Mouse (Mus musculus) frontal cortex, postnatal 36 days (tissue): ENCODE results near the gene Hpcal1.

ENCODE experiments used
- DNase-seq, 2 experiments: peaks; one replicate each; pipeline ENCODE4 v3.0.0; 2022; ENCODE audit warnings: low spot score in 2 of 2

Gene Hpcal1

GRCm38 (mm10) chr12:17686116-17686515 is 4.5 kb upstream of the Hpcal1 start:
- no peak for DNase-seq

DNA sequence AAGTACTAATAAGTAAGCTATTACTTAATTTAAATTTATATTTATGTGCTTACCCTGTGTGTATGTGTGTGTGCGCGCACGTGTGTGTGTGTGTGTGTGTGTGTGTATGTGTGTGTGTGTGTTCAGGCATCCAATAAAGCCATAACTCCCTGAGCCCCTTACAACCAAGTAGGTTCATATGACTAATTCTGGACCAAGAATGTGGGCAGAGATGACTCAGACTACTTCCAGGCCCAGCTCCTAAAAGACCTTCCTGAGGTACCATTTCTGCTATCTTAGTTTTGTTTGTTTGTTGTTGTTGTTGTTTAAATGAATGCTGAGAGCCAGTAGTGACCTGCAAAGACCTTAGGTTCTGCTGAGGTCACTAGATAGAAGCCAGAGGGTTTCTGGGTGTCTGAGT is 1.7 kb upstream of the Hpcal1 start:
- DNase-seq, result no peak

- DNase-seq, result no peak
Observed at GRCm38 (mm10) chr12:17689931-17690563, 609 bp upstream of the Hpcal1 start.

DNA sequence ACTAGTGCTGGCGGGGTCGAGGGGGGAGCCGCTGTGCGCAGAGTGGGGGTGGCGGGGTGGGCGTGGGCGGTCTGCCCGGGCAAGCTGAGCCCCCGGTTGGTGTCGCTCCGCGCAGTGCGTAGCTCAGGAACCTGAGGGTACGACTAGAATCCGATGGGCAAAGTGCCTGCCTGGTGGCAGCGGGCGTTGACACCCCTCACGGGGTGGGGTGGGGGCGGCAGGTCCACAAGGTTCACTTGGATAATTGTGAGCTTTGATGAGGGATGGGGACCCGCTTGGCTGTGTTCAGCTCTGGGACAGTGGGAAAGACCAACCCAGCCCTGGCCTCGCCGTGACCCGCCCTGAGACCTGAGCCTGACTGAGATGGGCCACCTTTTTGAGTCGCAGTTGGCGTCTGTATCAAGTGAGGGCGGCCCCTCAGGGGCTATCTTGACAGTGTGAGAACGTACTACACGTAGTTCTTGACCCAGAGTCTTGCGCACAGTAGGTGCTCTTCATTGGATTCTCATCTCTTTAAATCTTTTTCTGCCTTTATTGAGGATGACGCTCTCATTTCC is 742 bp downstream of the Hpcal1 start:
- DNase-seq, result no peak

GRCm38 (mm10) chr12:17691891-17692321 is 1.2 kb downstream of the Hpcal1 start:
- DNase-seq, result peak in 1 of 2 experiments; percentile 11

DNA sequence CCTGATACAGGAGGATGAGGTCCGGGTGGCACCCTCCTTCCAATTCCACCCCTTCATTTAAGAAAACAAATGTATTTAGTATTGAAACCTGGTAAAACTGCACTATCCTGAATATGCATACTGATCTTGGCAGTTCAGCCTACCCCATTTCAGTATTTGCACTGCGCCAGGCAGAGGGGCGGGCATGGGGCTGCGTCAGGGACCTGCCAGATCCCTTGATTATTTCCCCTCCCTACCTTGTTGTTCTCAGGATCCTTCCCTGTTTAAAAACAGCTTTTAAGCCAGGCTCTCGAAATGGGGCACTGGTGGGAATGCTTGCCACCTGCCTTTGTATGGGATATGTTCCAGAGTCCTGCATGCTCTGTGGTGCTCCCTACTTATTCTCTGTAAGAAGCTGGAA is 1.7 kb downstream of the Hpcal1 start:
- no peak for DNase-seq

- no peak for DNase-seq
Observed at GRCm38 (mm10) chr12:17692953-17693352, 2.3 kb downstream of the Hpcal1 start.

DNA sequence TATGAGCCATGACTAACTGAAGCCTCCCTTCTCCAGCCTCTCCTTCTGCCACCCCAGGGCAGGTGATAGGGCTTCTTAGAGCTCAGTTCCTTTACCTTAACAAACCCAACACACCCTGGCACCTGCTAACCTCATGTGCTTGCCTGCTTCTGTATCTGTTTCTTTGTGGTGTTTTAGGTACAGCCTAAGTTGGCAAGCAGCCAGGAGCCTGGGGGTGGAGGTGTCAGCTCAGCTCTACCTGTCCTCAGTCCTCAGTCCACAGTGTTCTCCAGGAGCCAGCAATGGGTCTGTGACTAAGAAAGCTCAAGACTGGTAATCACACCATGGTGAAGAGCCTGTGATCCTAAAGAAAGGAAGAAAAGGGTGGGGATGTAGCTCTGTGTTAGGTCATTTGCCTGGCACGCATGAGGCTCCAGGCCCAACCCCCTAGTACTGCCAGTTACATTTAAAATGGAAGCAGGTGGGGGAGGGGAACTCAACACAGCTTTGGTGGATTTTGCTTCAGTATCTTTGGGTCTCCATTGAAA is 4.0 kb downstream of the Hpcal1 start:
- DNase-seq, result no peak

DNA sequence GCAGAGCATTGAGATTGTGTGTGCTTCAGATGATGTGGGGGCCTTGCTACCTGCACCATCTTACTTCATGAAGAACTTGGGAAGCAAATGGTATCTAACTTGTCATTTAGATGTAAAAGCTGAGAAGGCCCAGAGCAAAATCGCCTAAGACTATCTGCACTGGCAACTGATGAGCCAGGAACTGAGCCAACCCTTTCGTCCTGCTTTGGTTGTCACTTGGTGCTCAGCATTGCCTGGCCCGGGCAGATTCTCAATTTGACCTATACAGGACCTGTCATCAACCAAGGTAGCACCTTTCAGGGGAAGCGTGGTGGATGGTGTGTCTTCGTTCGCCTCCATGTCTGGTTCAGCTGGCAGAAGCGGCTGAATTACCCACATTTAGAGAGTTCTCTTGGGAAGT is 5.7 kb downstream of the Hpcal1 start:
- DNase-seq, result no peak

DNA sequence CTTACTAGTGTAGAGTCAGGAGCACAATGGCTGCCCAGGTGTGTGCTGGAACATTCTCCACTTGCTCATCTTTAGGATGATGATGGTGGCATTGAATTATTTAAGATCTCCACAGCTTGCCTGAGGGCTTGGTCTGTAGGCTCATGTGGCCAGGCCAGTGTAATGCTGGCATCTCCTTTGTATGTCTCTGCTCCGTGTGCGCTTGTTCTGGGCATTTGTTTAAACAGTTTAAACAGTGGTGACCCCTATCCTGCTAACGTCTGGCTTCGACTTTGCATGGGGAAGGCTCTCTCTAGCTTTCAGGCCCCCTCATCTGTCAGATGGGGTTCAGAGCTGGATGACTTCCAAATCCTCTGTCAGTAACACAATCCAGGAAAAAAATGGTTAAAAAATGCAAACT is 8.3 kb downstream of the Hpcal1 start:
- no peak for DNase-seq

DNA sequence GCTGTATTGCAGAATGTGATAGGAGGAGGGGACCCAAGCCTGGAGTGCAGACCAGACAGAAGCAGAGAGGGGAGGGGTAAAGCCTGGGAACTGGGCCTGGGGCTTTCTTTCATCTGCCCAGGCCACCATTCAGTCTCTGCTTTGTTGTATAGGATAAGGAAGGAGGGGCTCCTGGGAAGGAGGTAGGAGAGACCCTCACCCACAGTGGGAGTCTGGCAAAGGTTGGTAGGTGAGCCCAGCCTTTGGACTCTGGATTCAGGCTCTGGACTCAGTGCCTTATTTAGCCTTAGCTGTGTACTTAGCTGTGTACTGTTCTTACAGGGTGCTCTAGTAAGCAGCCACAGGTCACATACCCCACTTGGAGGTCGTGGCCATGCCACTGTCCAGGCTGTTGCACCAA is 8.8 kb downstream of the Hpcal1 start:
- DNase-seq, result no peak

DNA sequence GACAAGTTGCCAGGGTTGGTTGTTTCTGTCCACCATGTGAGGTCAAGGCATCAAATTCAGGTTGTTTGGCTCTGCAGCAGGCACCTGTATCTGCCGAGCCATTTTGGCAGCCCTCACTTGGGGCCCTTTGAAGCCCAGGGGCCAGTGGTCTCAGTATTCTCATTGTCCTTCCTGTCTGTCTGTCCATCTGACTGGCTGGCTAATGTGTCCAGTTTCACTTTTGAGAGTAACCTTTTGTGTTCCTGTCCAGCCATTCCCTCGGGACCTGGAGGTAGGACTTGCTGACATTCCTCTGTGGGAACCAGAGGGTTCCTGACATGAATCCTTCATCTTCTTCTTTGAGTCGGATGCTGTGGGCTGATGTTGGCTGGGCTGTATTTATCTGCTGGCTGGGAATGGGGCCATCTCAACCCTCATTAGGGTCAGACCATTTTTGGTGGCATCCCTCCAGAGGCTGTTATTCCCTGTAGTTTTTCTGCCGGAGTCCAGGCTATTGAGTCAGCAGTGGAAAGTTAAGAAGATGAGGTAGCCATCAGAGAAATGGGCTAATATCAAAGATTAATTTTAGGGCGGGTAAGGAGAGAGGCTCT is 10.6 kb downstream of the Hpcal1 start:
- no peak for DNase-seq

DNA sequence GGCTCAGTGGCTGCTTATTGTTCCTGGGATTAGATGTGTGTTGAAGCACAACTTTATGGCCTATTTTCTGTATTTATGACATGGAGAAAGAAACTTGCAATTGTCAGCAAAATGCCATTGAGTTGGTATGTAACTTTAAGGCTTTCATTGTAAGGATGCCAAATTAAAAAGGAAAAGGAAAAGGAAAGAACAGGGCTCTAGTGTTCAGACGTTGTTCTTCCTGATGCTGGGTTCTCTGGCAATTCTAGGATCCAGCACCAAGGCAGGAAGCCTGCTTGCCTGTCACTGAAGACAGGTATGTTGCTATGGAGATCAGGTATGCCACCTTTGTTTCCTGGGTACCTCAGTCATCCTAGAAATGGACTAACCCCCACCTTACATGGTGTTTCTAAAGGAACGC is 11.1 kb downstream of the Hpcal1 start:
- DNase-seq, result no peak

GRCm38 (mm10) chr12:17702257-17702943 is 11.7 kb downstream of the Hpcal1 start:
- DNase-seq, result no peak

DNA sequence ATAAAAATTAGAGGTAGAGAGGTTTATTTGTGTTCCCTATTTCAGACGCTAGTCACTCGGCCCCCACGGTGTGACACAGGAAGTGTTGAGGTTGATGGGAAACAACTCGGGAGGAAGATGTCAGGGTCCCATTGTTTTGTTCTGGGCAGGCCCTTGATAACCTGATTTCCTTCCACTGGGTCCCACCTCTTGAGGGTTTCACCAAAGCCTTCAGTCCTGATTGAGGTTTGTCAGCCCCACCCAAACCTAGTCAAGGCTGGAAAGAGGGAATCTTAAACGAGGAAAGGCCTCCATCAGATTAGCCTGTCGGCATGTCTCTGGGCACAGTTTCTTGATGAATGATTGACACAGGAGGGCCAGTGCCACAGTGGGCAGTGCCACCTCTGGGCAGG is 12.3 kb downstream of the Hpcal1 start:
- no peak for DNase-seq

GRCm38 (mm10) chr12:17703866-17704265 is 13.2 kb downstream of the Hpcal1 start:
- DNase-seq, result no peak

DNA sequence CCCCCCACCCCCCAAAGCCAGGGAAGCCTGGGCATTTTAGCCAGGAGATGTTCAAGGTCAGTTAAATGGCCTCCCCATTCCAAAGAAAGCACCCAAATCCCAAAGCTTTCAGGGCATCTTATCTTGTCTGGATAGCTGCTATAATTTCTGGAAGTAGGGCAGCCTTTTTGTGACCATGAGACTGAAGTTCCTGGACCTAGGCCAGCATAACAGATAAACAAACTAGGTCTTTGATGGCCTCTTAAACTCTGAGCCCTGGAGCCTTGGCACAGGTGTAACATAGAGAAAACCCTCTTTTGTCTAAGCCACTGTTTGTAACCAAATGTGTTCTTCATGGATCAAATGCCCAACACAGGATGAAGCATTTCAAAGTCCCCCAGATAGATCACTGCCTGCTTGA is 16.8 kb downstream of the Hpcal1 start:
- DNase-seq, result no peak

DNA sequence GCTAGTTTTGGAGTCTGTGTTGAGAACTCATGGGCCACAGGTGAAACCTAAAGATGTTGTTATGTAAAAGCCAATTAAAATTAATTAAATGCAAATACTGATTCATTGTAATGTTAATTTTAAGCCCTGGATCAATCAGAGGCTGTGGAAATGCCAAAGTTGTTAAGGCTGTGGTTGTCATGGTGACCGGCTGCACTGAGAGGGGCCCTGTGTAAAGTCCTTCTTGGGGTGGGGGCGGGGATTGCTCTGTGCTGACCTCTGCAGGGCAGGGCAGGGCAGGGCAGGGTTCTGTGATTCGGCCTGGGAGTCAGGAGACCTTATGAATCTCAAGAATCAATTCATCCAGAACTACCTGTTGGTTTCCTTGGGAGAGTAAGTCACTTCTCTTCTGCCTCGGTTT is 18.8 kb downstream of the Hpcal1 start:
- no peak for DNase-seq

DNA sequence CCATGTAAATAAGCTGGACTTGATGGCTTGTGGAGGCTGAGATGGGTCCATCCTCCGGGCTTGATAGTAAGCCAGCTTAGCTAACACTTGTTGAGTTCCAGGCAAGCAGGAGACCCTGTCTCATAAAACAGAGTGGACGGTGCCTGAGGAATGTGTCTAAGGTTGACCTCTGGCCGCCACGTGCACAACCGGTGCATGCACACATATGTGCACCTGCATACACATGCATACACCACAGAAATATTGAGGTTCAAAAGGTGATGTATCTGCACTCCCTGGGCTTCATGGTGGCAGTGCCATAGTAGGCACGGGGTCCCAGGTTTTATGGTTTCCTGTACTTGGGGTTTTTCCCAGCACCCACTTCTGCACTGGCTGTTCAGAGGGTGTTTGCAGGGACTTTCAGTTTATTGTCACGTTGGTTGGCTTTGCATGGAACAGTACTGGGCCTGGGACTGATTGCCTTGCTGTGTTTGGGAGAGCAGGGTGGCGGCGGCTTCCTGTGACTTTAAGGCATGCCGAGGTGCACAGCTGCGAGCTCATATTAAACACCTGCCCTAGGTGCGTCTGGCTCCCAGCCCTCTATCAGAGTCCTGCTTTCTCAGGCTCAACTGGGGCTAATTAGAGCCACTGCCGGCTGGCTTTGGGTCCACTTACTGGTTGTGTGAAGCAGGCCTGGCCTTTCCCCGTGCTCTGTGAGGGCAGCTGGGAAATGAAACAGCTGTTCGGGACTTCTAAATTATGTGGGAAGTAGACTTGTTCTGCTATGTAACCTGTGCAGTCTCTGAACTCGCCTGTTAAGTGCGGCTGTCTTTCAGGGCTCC is 19.5 kb downstream of the Hpcal1 start:
- no peak for DNase-seq

DNA sequence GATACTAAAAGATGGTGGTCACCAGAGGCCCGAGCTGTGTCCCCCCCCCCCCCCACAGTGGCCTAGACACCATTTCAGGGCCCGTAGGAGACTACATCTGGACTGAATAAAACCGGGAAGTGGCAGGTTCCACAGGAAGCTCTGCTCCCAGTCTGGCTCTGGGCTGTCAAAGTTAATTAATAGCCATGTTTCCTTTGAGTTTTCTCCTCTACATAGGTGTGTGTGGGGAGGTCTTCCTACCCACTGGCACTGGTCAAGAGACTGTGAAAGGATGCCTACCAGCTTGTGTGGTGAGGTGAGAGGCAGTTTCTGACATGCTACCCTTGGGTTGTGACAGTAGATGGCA is 20.1 kb downstream of the Hpcal1 start:
- DNase-seq, result no peak

GRCm38 (mm10) chr12:17711731-17712388 is 21.2 kb downstream of the Hpcal1 start:
- DNase-seq, result no peak
